Mouse (Mus musculus) olfactory bulb, adult 2 months (tissue): ENCODE data around the gene Sulf2. TPM values are rescaled to one million over a fixed set of nuclear protein-coding genes. Genes with fewer than 3 reads are reported as not detected.

Experiments
- H3K27ac ChIP-seq: fragments of 200-500 bp; 2 replicates; pipeline ENCODE4 v1.5.1; 2012; ENCODE audit warnings: low read depth, low read length; ENCODE audit not compliant: insufficient read depth
- H3K4me1 ChIP-seq: fragments of 200-500 bp; 2 replicates; pipeline ENCODE4 v1.6.1; 2012; ENCODE audit warnings: low read length; ENCODE audit not compliant: control insufficient read depth, insufficient read depth
- H3K4me3 ChIP-seq: fragments of 200-500 bp; 2 replicates; pipeline ENCODE4 v1.5.1; 2012; ENCODE audit warnings: mild to moderate bottlenecking, low read depth, low read length, moderate library complexity; ENCODE audit not compliant: insufficient read depth
- CTCF ChIP-seq: fragments of 200-500 bp; IDR thresholded peaks from 2 replicates; pipeline ENCODE4 v1.5.1; 2012; ENCODE audit warnings: low read depth, mild to moderate bottlenecking, low read length, moderate library complexity; ENCODE audit not compliant: insufficient read depth
- POLR2A ChIP-seq: fragments of 200-500 bp; IDR thresholded peaks from 2 replicates; pipeline ENCODE4 v1.6.1; 2012; ENCODE audit warnings: mild to moderate bottlenecking, low read depth, low read length, moderate library complexity; ENCODE audit not compliant: insufficient read depth
- WGBS: fragments of 180-500 bp; shearing (Covaris S2); methylation state at CpG from one replicate; pipeline ENCODE4 v1.1.7; 2018; 5-methylcytosine and 5-hydroxymethylcytosine counted together
- polyA plus RNA-seq: library from polyadenylated mRNA; stranded (reverse); fragments of >200 nt; gene quantifications from 2 replicates; pipeline ENCODE4 v1.2.4, GENCODE M21; 2012; ENCODE audit warnings: low replicate concordance; ENCODE audit not compliant: missing spikeins, insufficient read depth, insufficient read length

Sulf2 gene
- polyA plus RNA-seq, 1 experiment = not detected

DNA sequence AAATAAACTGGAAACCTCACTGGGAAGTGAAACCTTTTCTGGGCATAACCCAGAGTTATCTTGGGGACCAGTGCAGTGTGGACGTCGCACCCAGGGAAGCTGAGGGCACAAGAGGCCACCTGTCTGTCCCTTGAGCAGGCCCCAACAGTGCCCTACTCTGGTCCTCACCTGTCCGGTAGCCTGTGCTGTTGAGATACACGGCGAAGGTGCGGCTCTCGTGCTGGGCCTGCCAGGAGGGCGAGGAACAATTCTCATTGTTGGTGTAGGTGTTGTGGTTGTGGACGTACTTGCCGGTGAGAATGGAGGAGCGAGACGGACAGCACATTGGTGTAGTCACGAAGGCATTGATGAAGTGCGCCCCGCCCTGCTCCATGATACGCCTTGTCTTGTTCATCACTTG lies 38.8 kb downstream of the Sulf2 start:
- no peak overlapping the region for H3K4me3 ChIP-seq
- WGBS = 98% methylated on average over 16 of the region's 16 CpGs
- TF ChIP-seq POLR2A (no peak), CTCF (no peak)

GRCm38 (mm10) chr2:166116278-166116608 lies 39.2 kb downstream of the Sulf2 start:
- Histone ChIP-seq H3K4me3 (no peak overlapping the region), H3K4me1 (peaks cover 7% of the 10 kb centered on the region; the same call in 1 of the 2 replicates), H3K27ac (no peak overlapping the region)
- WGBS = 86% methylated on average over 7 of the region's 7 CpGs
- TF ChIP-seq CTCF (no peak), POLR2A (no peak)

More for the DNA sequence above, 38.8 kb downstream of the Sulf2 start:
- H3K4me1 ChIP-seq = peaks cover 7% of the 10 kb centered on the region; the same call in 1 of the 2 replicates
- H3K27ac ChIP-seq = no peak overlapping the region

DNA sequence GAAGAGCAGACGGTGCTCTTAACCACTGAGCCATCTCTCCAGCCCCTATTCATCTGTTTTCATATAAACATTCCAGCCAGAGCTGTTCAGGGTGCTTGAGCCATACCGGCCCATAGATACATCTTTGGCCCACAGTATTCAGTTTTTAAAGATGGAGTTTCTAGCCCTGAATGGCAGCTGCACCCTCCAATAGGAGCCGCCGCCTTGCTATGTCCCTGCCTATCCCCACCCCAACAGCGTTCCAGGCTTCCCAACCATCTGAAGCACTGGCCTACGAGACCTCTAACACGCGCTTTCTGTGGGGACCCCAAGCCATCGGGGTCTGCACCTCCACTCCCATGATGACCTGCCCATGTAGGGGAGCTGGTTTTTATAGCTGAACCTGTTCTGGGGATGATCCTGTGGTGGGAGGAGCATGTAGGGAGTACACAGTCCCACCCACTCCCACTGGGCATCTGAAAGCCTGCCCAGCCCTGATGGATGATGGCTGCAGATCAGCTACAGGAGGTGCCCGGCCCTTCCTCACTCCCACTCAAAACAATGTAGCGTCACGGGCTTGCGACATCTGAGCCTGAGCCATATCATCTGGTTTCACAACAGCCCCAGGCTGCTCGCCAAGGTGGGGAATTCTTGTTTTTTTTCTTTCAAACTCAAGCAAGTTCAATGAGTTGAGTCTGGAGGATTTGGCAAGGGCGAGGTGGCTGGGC lies 39.7 kb downstream of the Sulf2 start:
- no peak overlapping the region for H3K27ac ChIP-seq
- no peak for TF ChIP-seq POLR2A
- TF ChIP-seq CTCF = no peak
- WGBS = 84% methylated on average over 15 of the region's 15 CpGs
- peaks cover 7% of the 10 kb centered on the region; the same call in 1 of the 2 replicates for H3K4me1 ChIP-seq
- H3K4me3 ChIP-seq = no peak overlapping the region

GRCm38 (mm10) chr2:166112986-166113385 lies 42.5 kb downstream of the Sulf2 start:
- no peak for TF ChIP-seq POLR2A
- TF ChIP-seq CTCF = no peak
- WGBS = 93% methylated on average over 11 of the region's 11 CpGs
- Histone ChIP-seq H3K4me3 (no peak overlapping the region), H3K27ac (no peak overlapping the region), H3K4me1 (peaks cover 7% of the 10 kb centered on the region; the same call in 1 of the 2 replicates)

DNA sequence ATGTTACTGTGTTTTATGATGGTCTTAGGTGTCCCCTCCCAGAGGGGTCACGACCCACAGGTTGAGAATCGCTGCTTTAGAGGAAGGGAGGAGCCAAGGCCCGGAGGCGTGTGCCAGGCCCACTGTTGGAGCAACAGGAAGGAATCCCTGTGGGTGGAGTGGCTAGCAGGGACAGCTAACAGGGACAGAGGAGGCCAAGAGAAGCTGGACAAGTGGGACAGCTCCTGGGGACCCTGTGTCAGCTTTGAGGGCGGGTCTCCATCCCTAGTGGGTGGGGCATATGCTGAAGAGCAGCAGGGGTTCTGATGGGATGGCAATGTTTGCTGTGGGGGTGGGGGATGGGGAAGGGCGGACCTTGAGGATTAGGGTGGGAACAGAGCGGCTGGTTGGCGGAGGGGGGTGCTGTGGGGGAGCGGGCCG lies 43.6 kb downstream of the Sulf2 start:
- 80% methylated on average over 10 of the region's 10 CpGs for WGBS
- Histone ChIP-seq H3K27ac (no peak overlapping the region), H3K4me3 (no peak overlapping the region), H3K4me1 (peaks cover 7% of the 10 kb centered on the region; the same call in 1 of the 2 replicates)
- TF ChIP-seq CTCF (no peak), POLR2A (no peak)

GRCm38 (mm10) chr2:166111238-166111637 lies 44.2 kb downstream of the Sulf2 start:
- 89% methylated on average over 2 of the region's 2 CpGs for whole genome bisulfite sequencing
- TF ChIP-seq POLR2A (no peak), CTCF (no peak)
- Histone ChIP-seq H3K4me3 (no peak overlapping the region), H3K4me1 (peaks cover 7% of the 10 kb centered on the region; the same call in 1 of the 2 replicates), H3K27ac (no peak overlapping the region)

DNA sequence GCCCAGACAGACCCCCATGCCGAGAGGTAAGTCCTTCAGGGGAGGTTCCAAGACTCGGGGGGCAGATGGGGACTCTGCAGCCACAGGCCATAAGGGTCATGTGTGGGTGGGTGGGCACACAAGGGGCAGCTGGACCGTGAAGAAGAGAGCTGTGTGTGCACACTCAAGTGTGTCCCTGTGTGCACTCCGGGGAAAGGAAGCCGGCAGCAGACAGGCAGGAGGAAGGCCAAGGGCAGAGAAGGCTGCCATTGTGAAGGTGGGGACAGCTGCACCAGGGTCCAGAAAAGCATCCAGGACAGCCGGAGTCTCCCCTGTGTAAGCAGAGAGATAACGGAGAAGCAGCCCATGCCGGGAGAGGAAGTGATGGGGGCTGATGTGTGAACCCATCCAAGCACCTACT lies 44.7 kb downstream of the Sulf2 start:
- H3K4me3 ChIP-seq = no peak overlapping the region
- WGBS = 83% methylated on average over 8 of the region's 8 CpGs
- no peak overlapping the region for H3K27ac ChIP-seq
- TF ChIP-seq CTCF = no peak
- TF ChIP-seq POLR2A = no peak
- peaks cover 4% of the 10 kb centered on the region; the same call in 1 of the 2 replicates for H3K4me1 ChIP-seq

DNA sequence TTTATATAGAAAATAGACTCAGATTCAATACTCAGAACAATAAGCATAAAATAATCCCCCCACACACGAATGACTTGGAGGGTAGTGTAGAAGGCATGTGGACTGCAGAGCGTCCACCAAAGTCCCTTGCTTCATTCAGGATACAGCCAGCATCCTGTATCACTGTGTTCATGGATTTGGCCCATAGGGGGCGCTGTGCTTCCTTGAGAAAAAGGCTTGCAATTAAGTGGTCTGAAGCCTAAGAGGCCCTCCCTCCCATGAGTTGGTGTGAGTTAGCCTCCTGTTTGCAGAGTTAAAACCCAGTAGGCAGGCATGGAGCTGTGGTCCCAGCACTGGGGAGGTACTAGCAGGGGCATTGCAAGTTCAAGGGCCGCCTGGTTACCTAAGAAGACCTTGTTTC lies 47.1 kb downstream of the Sulf2 start:
- Histone ChIP-seq H3K4me1 (peaks cover 3% of the 10 kb centered on the region; the same call in 1 of the 2 replicates), H3K27ac (no peak overlapping the region), H3K4me3 (no peak overlapping the region)
- WGBS = 42% methylated on average over 4 of the region's 4 CpGs
- peak; percentile 63 for TF ChIP-seq CTCF
- TF ChIP-seq POLR2A = no peak

DNA sequence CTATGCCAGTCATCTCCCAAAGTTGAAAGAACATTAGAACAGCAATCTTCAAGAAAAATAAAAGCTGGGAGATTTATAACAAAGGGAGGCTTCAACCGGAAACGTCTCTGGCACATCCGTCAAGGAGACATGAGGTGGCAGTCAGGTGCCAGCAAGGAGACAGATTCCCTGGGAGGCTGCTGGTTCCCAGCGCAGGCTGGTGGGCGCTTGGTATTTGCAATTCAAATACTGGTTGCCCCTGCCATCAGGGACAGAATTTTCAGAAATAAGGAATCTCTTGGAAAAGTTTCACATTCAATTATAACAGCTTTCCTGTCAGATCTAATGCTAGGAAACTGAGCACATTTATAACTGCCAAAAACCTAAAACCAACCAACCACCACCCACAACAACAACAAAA lies 47.6 kb downstream of the Sulf2 start:
- H3K4me1 ChIP-seq = peaks cover 6% of the 10 kb centered on the region
- no peak overlapping the region for H3K4me3 ChIP-seq
- 72% methylated on average over 5 of the region's 5 CpGs for WGBS
- no peak for TF ChIP-seq CTCF
- no peak for TF ChIP-seq POLR2A
- H3K27ac ChIP-seq = no peak overlapping the region

DNA sequence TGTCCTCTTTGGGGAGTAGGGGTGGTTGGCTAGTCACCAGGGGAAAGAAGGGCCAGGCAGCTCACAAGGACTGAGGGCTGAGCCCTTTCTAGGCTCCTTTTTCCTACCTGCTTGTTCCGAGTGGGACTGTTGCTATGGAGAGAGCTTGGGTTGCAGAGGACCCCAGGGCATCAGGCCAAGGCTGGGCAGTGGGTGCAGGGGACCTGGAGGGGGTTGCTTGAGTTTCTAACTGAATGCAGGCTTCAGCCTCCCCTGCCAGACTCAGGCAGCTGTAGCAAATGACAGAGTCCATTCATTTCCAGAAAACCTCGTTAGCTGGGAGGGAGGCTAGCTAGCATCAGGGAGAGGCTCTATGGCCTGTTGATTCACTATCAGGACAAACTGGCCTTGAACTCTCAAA lies 48.8 kb downstream of the Sulf2 start:
- Histone ChIP-seq H3K4me1 (peaks cover 14% of the 10 kb centered on the region), H3K4me3 (no peak overlapping the region), H3K27ac (no peak overlapping the region)
- TF ChIP-seq CTCF = no peak
- no peak for TF ChIP-seq POLR2A
- 72% methylated on average over 2 of the region's 2 CpGs for WGBS
